Mouse (Mus musculus) myocyte (in vitro differentiated cells): ENCODE measurements around the gene Ankrd35.

Experiments
- E2F4 ChIP-seq: IDR thresholded peaks from one replicate; pipeline ENCODE4 v1.6.1; 2011; ENCODE audit warnings: mild to moderate bottlenecking, control low read depth, moderate library complexity; ENCODE audit not compliant: insufficient read depth
- MYOD1 ChIP-seq, 3 experiments: IDR thresholded peaks; one replicate each; pipeline ENCODE4 v1.6.1; 2011; ENCODE audit warnings: control low read depth in 2 of 3, low read depth in 2 of 3, mild to moderate bottlenecking in 2 of 3, moderate library complexity in 1 of 3; ENCODE audit not compliant: insufficient read length in 2 of 3, control insufficient read depth in 1 of 3
- MYOG ChIP-seq, 3 experiments: IDR thresholded peaks; one replicate each; pipeline ENCODE4 v1.6.1; 2011; ENCODE audit warnings: control low read depth in 2 of 3, low read depth in 2 of 3, mild to moderate bottlenecking in 2 of 3; ENCODE audit not compliant: insufficient read length in 2 of 3, control insufficient read depth in 1 of 3, insufficient read depth in 1 of 3
- POLR2A ChIP-seq: IDR thresholded peaks from one replicate; pipeline ENCODE4 v1.6.1; 2011; ENCODE audit warnings: low read depth, mild to moderate bottlenecking, control low read depth, moderate library complexity; ENCODE audit not compliant: insufficient read length
- TCF12 ChIP-seq: IDR thresholded peaks from one replicate; pipeline ENCODE4 v1.6.1; 2011; ENCODE audit warnings: mild to moderate bottlenecking, control low read depth; ENCODE audit not compliant: poor library complexity, insufficient read depth, severe bottlenecking

- TF ChIP-seq MYOD1 (IDR thresholded peaks at IDR 0.05; ENCODE audit: control insufficient read depth in 1 of 3, insufficient read length in 2 of 3, low read depth in 2 of 3) (no peak), MYOG (IDR thresholded peaks at IDR 0.05; ENCODE audit: control insufficient read depth in 1 of 3, insufficient read depth in 1 of 3, insufficient read length in 2 of 3, low read depth in 2 of 3) (no peak), E2F4 (no peak), POLR2A (no peak), TCF12 (no peak)
Observed at GRCm38 (mm10) chr3:96715854-96716253, 45.9 kb downstream of the Ankrd35 start.
